Mouse (Mus musculus): ENCODE data around the gene Sstr3.

Sstr3 gene

DNA sequence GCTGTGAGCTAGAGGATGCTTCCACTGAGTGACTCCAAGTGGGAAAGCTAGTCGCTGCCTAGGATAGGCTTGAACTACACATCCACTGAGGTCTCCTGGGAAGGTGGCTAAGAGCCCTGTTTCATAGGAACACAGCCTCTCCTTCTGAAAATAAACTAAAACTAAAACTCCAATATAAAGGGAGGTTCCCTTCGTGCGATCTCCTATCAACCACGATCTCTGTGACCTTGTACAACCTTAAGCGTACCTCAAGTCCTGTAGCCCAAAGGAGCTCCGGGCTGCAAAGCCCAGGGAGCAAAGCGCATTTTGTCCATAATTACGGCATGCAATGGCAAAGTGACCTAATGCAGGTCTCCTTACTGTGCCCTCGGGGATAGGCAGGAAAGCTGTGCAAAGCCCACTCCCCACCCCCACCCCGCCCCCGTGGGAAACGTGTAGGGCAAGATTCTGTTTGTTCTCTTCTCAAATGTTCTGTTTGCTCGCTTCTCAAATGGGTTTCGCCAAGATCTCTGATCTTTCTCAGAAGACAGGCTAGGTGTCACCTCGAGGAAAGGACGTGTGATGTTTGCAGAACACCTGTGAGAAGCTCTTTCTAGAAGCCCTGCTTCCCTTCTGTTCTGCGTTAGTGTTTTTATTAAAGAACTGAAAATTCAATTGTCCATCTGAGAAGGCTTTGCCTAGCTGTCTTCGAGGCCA lies 41.9 kb downstream of the Sstr3 start:
- peak; percentile 72 for DNase-seq (ENCODE audit: low read depth)

GRCm38 (mm10) chr15:78494968-78495406 lies 49.5 kb downstream of the Sstr3 start, which contains the start of gene Il2rb:
TSS of gene Il2rb (minus strand) at chr15:78495271.
- DNase-seq (ENCODE audit: low read depth) = peak; percentile 95

DNA sequence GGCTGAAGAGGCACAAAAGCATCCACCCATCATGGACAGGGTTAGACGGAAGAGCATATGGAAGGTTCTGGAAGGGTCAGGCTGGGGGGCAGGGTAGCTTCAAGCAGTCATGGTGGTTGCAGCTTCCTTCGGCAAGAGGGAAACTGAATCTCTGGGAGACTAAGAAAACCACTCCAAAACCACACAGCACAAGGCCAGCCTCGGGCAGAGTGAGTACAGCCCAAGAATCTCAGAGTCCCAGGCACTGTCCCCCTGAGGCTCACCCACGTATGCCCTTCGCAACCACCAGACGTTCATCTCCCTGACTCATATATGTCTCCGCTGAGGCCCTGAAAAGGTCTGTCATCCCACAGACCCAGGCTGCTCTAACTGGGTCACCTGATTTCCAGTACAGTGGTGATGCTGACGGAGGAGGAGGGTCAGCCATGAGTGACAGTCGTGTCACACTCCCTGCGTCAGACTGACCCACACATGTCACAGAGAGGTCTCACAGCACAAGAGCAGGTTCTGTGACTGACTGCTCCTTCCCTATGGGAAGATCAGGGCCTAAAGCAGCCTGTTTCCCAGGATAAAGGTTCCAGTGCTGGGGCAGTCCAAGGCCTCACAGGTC lies 51.0 kb downstream of the Sstr3 start:
- DNase-seq (ENCODE audit: low read depth) = peak; percentile 92

GRCm38 (mm10) chr15:78491301-78491700 lies 53.2 kb downstream of the Sstr3 start:
- DNase-seq (ENCODE audit: low read depth) = no peak

DNA sequence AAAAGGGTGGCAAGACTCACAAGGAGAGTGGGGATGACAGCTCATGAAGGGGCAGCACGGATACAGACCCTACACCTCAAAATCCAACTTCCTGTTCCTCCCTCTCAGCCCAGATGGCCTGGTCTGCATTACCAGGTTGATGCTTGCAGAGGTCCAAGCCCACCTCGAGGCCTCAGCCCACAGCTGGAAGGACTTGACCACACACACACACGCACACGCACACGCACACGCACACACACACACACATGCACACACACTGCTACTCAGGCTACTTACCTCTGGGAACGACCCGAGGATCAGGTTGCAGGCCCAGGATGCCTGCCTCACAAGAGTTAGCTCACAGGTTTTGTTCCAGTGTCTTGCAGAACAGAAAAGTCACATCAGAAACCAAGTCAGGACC lies 54.6 kb downstream of the Sstr3 start:
- no peak for DNase-seq (ENCODE audit: low read depth)

GRCm38 (mm10) chr15:78489248-78489647 lies 55.2 kb downstream of the Sstr3 start:
- DNase-seq (ENCODE audit: low read depth) = no peak

DNA sequence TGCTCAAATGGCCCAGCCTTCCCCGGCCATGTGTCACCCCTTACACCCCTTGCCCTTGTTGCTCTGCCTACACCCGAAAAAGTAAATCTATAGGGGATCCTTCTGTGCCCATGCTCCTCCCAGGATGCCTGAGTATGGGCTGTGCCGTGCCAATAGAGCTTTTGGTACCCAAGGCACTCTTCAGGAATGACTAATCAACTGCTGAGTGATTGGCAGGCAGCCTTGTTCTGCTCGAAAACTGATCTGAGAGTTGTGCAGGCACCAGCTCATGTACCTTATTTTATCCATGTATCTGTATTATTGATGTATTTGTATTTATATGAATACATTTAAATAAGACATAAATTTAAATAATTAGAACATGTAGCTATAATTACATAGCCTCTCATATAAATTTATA lies 57.4 kb downstream of the Sstr3 start:
- DNase-seq (ENCODE audit: low read depth) = no peak

Data from induced T-regulatory cell, adult 2 months (primary cell).